Mouse (Mus musculus) forebrain, embryonic 15.5 days (tissue): ENCODE measurements around the gene Kalrn. TPM values are rescaled to one million over a fixed set of nuclear protein-coding genes. Genes with fewer than 3 reads are reported as not detected.

ENCODE experiments used
- ATAC-seq: fragments of 200-750 bp; cut with Nextera tagmentation; replicated peaks from 2 replicates; pipeline ENCODE4 v1.8.0; 2017; ENCODE audit warnings: mild to moderate bottlenecking, moderate TSS enrichment, moderate library complexity
- H3K27ac ChIP-seq: fragments of 300-500 bp; sonication (generic); replicated peaks from 2 replicates; pipeline ENCODE4 v1.5.1; 2015; ENCODE audit warnings: mild to moderate bottlenecking, inconsistent platforms
- H3K27me3 ChIP-seq: fragments of 300-500 bp; sonication (generic); 2 replicates; pipeline ENCODE4 v1.6.1; 2015; ENCODE audit warnings: inconsistent platforms
- H3K36me3 ChIP-seq: fragments of 300-500 bp; sonication (generic); 2 replicates; pipeline ENCODE4 v1.6.1; 2015; ENCODE audit warnings: mild to moderate bottlenecking, inconsistent platforms
- H3K4me1 ChIP-seq: fragments of 300-500 bp; sonication (generic); 2 replicates; pipeline ENCODE4 v1.6.1; 2015; ENCODE audit warnings: inconsistent platforms
- H3K4me2 ChIP-seq: fragments of 300-500 bp; sonication (generic); replicated peaks from 2 replicates; pipeline ENCODE4 v1.6.1; 2015; ENCODE audit warnings: mild to moderate bottlenecking, inconsistent platforms
- H3K4me3 ChIP-seq: fragments of 300-500 bp; sonication (generic); 2 replicates; pipeline ENCODE4 v1.5.1; 2015; ENCODE audit warnings: mild to moderate bottlenecking, inconsistent platforms
- H3K9ac ChIP-seq: fragments of 300-500 bp; sonication (generic); replicated peaks from 2 replicates; pipeline ENCODE4 v1.6.1; 2015; ENCODE audit warnings: mild to moderate bottlenecking, inconsistent platforms
- H3K9me3 ChIP-seq: fragments of 300-500 bp; sonication (generic); 2 replicates; pipeline ENCODE4 v1.6.1; 2016; ENCODE audit warnings: inconsistent platforms
- WGBS: fragments of 180-500 bp; shearing (Covaris S2); methylation state at CpG from one replicate; pipeline ENCODE4 v1.1.7; 2015; ENCODE audit warnings: mixed read lengths; 5-methylcytosine and 5-hydroxymethylcytosine counted together
- polyA plus RNA-seq: library from polyadenylated mRNA; unstranded; fragments of >200 nt; fragmentation: Nextera tagmentation; extraction: Ambion mirVana; gene quantifications from 2 replicates; pipeline ENCODE4 v1.2.1, GENCODE M21; 2015

Gene Kalrn
- polyA plus RNA-seq, 1 experiment from 2014 or later, result 36.4 TPM

- Histone ChIP-seq H3K4me1 (peaks cover 3% of the 10 kb centered on the region), H3K27me3 (no peaks in the 10 kb centered on the region), H3K4me2 (no peak overlapping the region), H3K9me3 (no peaks in the 10 kb centered on the region), H3K4me3 (no peak overlapping the region), H3K36me3 (no peaks in the 10 kb centered on the region), H3K9ac (no peak overlapping the region), H3K27ac (no peak overlapping the region)
- ATAC-seq, result no peak
- WGBS, result 80% methylated on average over 17 of the region's 17 CpGs
Observed at GRCm38 (mm10) chr16:33947664-33948571, 625.4 kb downstream of the Kalrn start.

- no peaks in the 10 kb centered on the region for H3K36me3 ChIP-seq
- no peak for ATAC-seq
- 81% methylated on average over 7 of the region's 7 CpGs for WGBS
Observed at GRCm38 (mm10) chr16:33946021-33946420, 627.3 kb downstream of the Kalrn start.

GRCm38 (mm10) chr16:33944772-33945171, 628.6 kb downstream of the Kalrn start:
- H3K27me3 ChIP-seq, result no peaks in the 10 kb centered on the region
- no peak overlapping the region for H3K9ac ChIP-seq
- H3K4me2 ChIP-seq, result no peak overlapping the region
- H3K27ac ChIP-seq, result no peak overlapping the region
- H3K4me1 ChIP-seq, result peaks cover 16% of the 10 kb centered on the region
- H3K4me3 ChIP-seq, result no peak overlapping the region
- no peak for ATAC-seq
- H3K36me3 ChIP-seq, result no peaks in the 10 kb centered on the region
- no peaks in the 10 kb centered on the region for H3K9me3 ChIP-seq
- 75% methylated on average over 6 of the region's 6 CpGs for WGBS

More at GRCm38 (mm10) chr16:33946021-33946420, 627.3 kb downstream of the Kalrn start:
- no peaks in the 10 kb centered on the region for H3K9me3 ChIP-seq
- H3K9ac ChIP-seq, result no peak overlapping the region
- no peaks in the 10 kb centered on the region for H3K27me3 ChIP-seq
- peaks cover 12% of the 10 kb centered on the region for H3K4me1 ChIP-seq
- no peak overlapping the region for H3K27ac ChIP-seq
- H3K4me2 ChIP-seq, result no peak overlapping the region
- H3K4me3 ChIP-seq, result no peak overlapping the region

GRCm38 (mm10) chr16:33944126-33944525, 629.2 kb downstream of the Kalrn start:
- Histone ChIP-seq H3K9ac (no peak overlapping the region), H3K4me3 (no peak overlapping the region), H3K36me3 (no peaks in the 10 kb centered on the region), H3K27me3 (no peaks in the 10 kb centered on the region), H3K4me2 (no peak overlapping the region), H3K4me1 (peaks cover 16% of the 10 kb centered on the region), H3K9me3 (no peaks in the 10 kb centered on the region), H3K27ac (no peak overlapping the region)
- no peak for ATAC-seq
- 83% methylated on average over 4 of the region's 4 CpGs for WGBS

- no peaks in the 10 kb centered on the region for H3K27me3 ChIP-seq
- no peak overlapping the region for H3K27ac ChIP-seq
- H3K36me3 ChIP-seq, result no peaks in the 10 kb centered on the region
- H3K9me3 ChIP-seq, result no peaks in the 10 kb centered on the region
- no peak overlapping the region for H3K4me3 ChIP-seq
- ATAC-seq, result no peak
- no peak overlapping the region for H3K4me2 ChIP-seq
- H3K9ac ChIP-seq, result no peak overlapping the region
- 94% methylated on average over 6 of the region's 6 CpGs for WGBS
- H3K4me1 ChIP-seq, result peaks cover 19% of the 10 kb centered on the region
Observed at GRCm38 (mm10) chr16:33943388-33943787, 629.9 kb downstream of the Kalrn start.

- peaks cover 19% of the 10 kb centered on the region for H3K4me1 ChIP-seq
- ATAC-seq, result no peak
- 62% methylated on average over 11 of the region's 11 CpGs for WGBS
Observed at GRCm38 (mm10) chr16:33942341-33942740, 631.0 kb downstream of the Kalrn start.

GRCm38 (mm10) chr16:33941271-33941781, 632.0 kb downstream of the Kalrn start:
- no peaks in the 10 kb centered on the region for H3K36me3 ChIP-seq
- no peaks in the 10 kb centered on the region; the same call in 1 of the 2 replicates for H3K27me3 ChIP-seq
- no peak overlapping the region for H3K9ac ChIP-seq
- ATAC-seq, result peak; percentile 46
- no peak overlapping the region for H3K4me2 ChIP-seq
- no peaks in the 10 kb centered on the region for H3K9me3 ChIP-seq
- H3K27ac ChIP-seq, result 0 out of 2 replicates have a peak overlapping the region, but pooled peaks have one; percentile 17
- H3K4me1 ChIP-seq, result peaks cover 19% of the 10 kb centered on the region
- no peak overlapping the region for H3K4me3 ChIP-seq
- WGBS, result 45% methylated on average over 11 of the region's 11 CpGs

More at GRCm38 (mm10) chr16:33942341-33942740, 631.0 kb downstream of the Kalrn start:
- H3K4me3 ChIP-seq, result no peak overlapping the region
- H3K9ac ChIP-seq, result no peak overlapping the region
- no peaks in the 10 kb centered on the region; the same call in 1 of the 2 replicates for H3K27me3 ChIP-seq
- no peaks in the 10 kb centered on the region for H3K9me3 ChIP-seq
- H3K36me3 ChIP-seq, result no peaks in the 10 kb centered on the region
- H3K4me2 ChIP-seq, result no peak overlapping the region
- H3K27ac ChIP-seq, result no peak overlapping the region

- WGBS, result 87% methylated on average over 5 of the region's 5 CpGs
- no peaks in the 10 kb centered on the region for H3K9me3 ChIP-seq
- no peak overlapping the region for H3K4me3 ChIP-seq
- ATAC-seq, result no peak
- H3K9ac ChIP-seq, result no peak overlapping the region
- peaks cover 25% of the 10 kb centered on the region for H3K4me1 ChIP-seq
- H3K27me3 ChIP-seq, result no peaks in the 10 kb centered on the region; the same call in 1 of the 2 replicates
- H3K4me2 ChIP-seq, result no peak overlapping the region
- no peak overlapping the region for H3K27ac ChIP-seq
- H3K36me3 ChIP-seq, result no peaks in the 10 kb centered on the region
Observed at GRCm38 (mm10) chr16:33940095-33940494, 633.2 kb downstream of the Kalrn start.

GRCm38 (mm10) chr16:33939636-33940035, 633.7 kb downstream of the Kalrn start:
- Histone ChIP-seq H3K9ac (no peak overlapping the region), H3K27ac (no peak overlapping the region), H3K9me3 (no peaks in the 10 kb centered on the region), H3K4me1 (peaks cover 30% of the 10 kb centered on the region), H3K4me3 (no peak overlapping the region), H3K4me2 (no peak overlapping the region), H3K36me3 (no peaks in the 10 kb centered on the region), H3K27me3 (no peaks in the 10 kb centered on the region; the same call in 1 of the 2 replicates)
- 80% methylated on average over 9 of the region's 9 CpGs for WGBS
- ATAC-seq, result no peak

- Histone ChIP-seq H3K4me1 (peaks cover 33% of the 10 kb centered on the region), H3K4me2 (no peak overlapping the region), H3K36me3 (no peaks in the 10 kb centered on the region), H3K27me3 (no peaks in the 10 kb centered on the region; the same call in 1 of the 2 replicates), H3K9me3 (no peaks in the 10 kb centered on the region), H3K4me3 (no peak overlapping the region), H3K9ac (no peak overlapping the region), H3K27ac (no peak overlapping the region)
- ATAC-seq, result no peak
- 86% methylated on average over 2 of the region's 2 CpGs for WGBS
Observed at GRCm38 (mm10) chr16:33939133-33939531, 634.2 kb downstream of the Kalrn start.

GRCm38 (mm10) chr16:33938311-33939132, 634.8 kb downstream of the Kalrn start:
- Histone ChIP-seq H3K4me3 (no peak overlapping the region), H3K9ac (no peak overlapping the region), H3K27ac (no peak overlapping the region), H3K9me3 (no peaks in the 10 kb centered on the region), H3K36me3 (no peaks in the 10 kb centered on the region), H3K27me3 (no peaks in the 10 kb centered on the region; the same call in 1 of the 2 replicates), H3K4me2 (no peak overlapping the region), H3K4me1 (peaks cover 38% of the 10 kb centered on the region)
- ATAC-seq, result no peak
- WGBS, result 78% methylated on average over 12 of the region's 12 CpGs

- 73% methylated on average over 8 of the region's 8 CpGs for WGBS
- no peak overlapping the region for H3K27ac ChIP-seq
- peaks cover 39% of the 10 kb centered on the region for H3K4me1 ChIP-seq
- H3K9me3 ChIP-seq, result no peaks in the 10 kb centered on the region
- H3K4me3 ChIP-seq, result no peak overlapping the region
- no peaks in the 10 kb centered on the region for H3K36me3 ChIP-seq
- no peaks in the 10 kb centered on the region; the same call in 1 of the 2 replicates for H3K27me3 ChIP-seq
- ATAC-seq, result no peak
- H3K4me2 ChIP-seq, result no peak overlapping the region
- no peak overlapping the region for H3K9ac ChIP-seq
Observed at GRCm38 (mm10) chr16:33937567-33937966, 635.8 kb downstream of the Kalrn start.
